In genomic region chr2:77333394-77334079, GRCm38 (mm10) we compare ENCODE assay signal across 23 mouse cellular contexts. TPM values are rescaled to one million over a fixed set of nuclear protein-coding genes. Genes with fewer than 3 reads are reported as not detected.
DNase-seq lines count a peak whose midpoint lies in the region; ATAC-seq and TF ChIP-seq lines count a peak whose summit lies in the region.
"Had no signal": no experiment of that assay in that cellular context is flagged by ENCODE, and none has a peak within 500 bp of the region (broad histone marks: within the 10 kb centered on the region; RNA-seq: fewer than 3 reads in every experiment).

No protein-coding gene starts in this region.

- no peak for TF ChIP-seq CTCF in hindbrain, postnatal 0 days (IDR thresholded peaks at IDR 0.05; ENCODE audit: low read depth)

- H3K4me2 ChIP-seq in forebrain, embryonic 14.5 days (ENCODE audit: low read length), result no peak overlapping the region
- no peak overlapping the region for H3K4me2 ChIP-seq in hindbrain, postnatal 0 days (ENCODE audit: low read depth, low read length)
- no peak overlapping the region for H3K4me2 ChIP-seq in hindbrain, embryonic 12.5 days (replicated peaks)
- no peak overlapping the region for H3K4me2 ChIP-seq in midbrain, embryonic 15.5 days
- H3K4me2 ChIP-seq: embryonic facial prominence, embryonic 12.5 days; heart, embryonic 11.5 days; intestine, embryonic 15.5 days; neural tube, embryonic 13.5 days had no signal

- no peaks in the 10 kb centered on the region for H3K4me1 ChIP-seq in forebrain, embryonic 14.5 days (ENCODE audit: control insufficient read depth, insufficient read depth, low read length)
- no peaks in the 10 kb centered on the region for H3K4me1 ChIP-seq in forebrain, embryonic 10.5 days
- H3K4me1 ChIP-seq in hindbrain, postnatal 0 days (ENCODE audit: insufficient read depth, low read length), result no peaks in the 10 kb centered on the region
- H3K4me1 ChIP-seq in hindbrain, embryonic 12.5 days, result no peaks in the 10 kb centered on the region; the same call in 1 of the 2 replicates
- H3K4me1 ChIP-seq in midbrain, embryonic 15.5 days, result 0 out of 2 replicates have a peak, but pooled peaks cover 4% of the 10 kb centered on the region
- H3K4me1 ChIP-seq: embryonic facial prominence, embryonic 12.5 days; intestine, embryonic 15.5 days; neural tube, embryonic 13.5 days had no signal

- no peaks in the 10 kb centered on the region for H3K27me3 ChIP-seq in forebrain, embryonic 14.5 days (replicated peaks; ENCODE audit: control insufficient read depth, insufficient read depth, low read length)
- no peaks in the 10 kb centered on the region for H3K27me3 ChIP-seq in forebrain, embryonic 10.5 days (ENCODE audit: poor library complexity, severe bottlenecking)
- no peaks in the 10 kb centered on the region for H3K27me3 ChIP-seq in hindbrain, postnatal 0 days (ENCODE audit: insufficient read depth, low read length)
- no peaks in the 10 kb centered on the region for H3K27me3 ChIP-seq in hindbrain, embryonic 12.5 days
- no peaks in the 10 kb centered on the region for H3K27me3 ChIP-seq in midbrain, embryonic 15.5 days (replicated peaks)
- H3K27me3 ChIP-seq: embryonic facial prominence, embryonic 12.5 days; intestine, embryonic 15.5 days; neural tube, embryonic 13.5 days had no signal

- no peaks in the 10 kb centered on the region for H3K36me3 ChIP-seq in forebrain, embryonic 14.5 days (ENCODE audit: control insufficient read depth, insufficient read depth, low read length)
- H3K36me3 ChIP-seq in forebrain, embryonic 10.5 days (replicated peaks), result no peaks in the 10 kb centered on the region
- H3K36me3 ChIP-seq in hindbrain, postnatal 0 days (ENCODE audit: insufficient read depth, low read length), result no peaks in the 10 kb centered on the region
- H3K36me3 ChIP-seq in hindbrain, embryonic 12.5 days, result no peaks in the 10 kb centered on the region
- no peaks in the 10 kb centered on the region for H3K36me3 ChIP-seq in midbrain, embryonic 15.5 days (replicated peaks)
- H3K36me3 ChIP-seq: embryonic facial prominence, embryonic 12.5 days; intestine, embryonic 15.5 days; neural tube, embryonic 13.5 days had no signal

- WGBS in forebrain, embryonic 14.5 days, result 65% methylated on average over 8 of the region's 8 CpGs
- 79% methylated on average over 8 of the region's 8 CpGs for WGBS in forebrain, embryonic 10.5 days
- WGBS in hindbrain, postnatal 0 days, result 25% methylated on average over 8 of the region's 8 CpGs
- WGBS in hindbrain, embryonic 12.5 days, result 47% methylated on average over 8 of the region's 8 CpGs
- WGBS in midbrain, embryonic 15.5 days, result 36% methylated on average over 8 of the region's 8 CpGs

- no peaks in the 10 kb centered on the region for H3K9me3 ChIP-seq in forebrain, embryonic 14.5 days (replicated peaks; ENCODE audit: control insufficient read depth, low read length)
- no peaks in the 10 kb centered on the region for H3K9me3 ChIP-seq in forebrain, embryonic 10.5 days
- H3K9me3 ChIP-seq in hindbrain, postnatal 0 days (ENCODE audit: low read length), result 0 out of 2 replicates have a peak, but pooled peaks cover 4% of the 10 kb centered on the region
- H3K9me3 ChIP-seq in hindbrain, embryonic 12.5 days (replicated peaks), result no peaks in the 10 kb centered on the region
- no peaks in the 10 kb centered on the region for H3K9me3 ChIP-seq in midbrain, embryonic 15.5 days
- H3K9me3 ChIP-seq: embryonic facial prominence, embryonic 12.5 days; intestine, embryonic 15.5 days; neural tube, embryonic 13.5 days had no signal

- no peak overlapping the region for H3K27ac ChIP-seq in forebrain, embryonic 14.5 days (ENCODE audit: low read depth, low read length)
- H3K27ac ChIP-seq in forebrain, embryonic 10.5 days, result no peak overlapping the region
- no peak overlapping the region for H3K27ac ChIP-seq in hindbrain, postnatal 0 days
- no peak overlapping the region for H3K27ac ChIP-seq in hindbrain, embryonic 12.5 days
- H3K27ac ChIP-seq in midbrain, embryonic 15.5 days, result peak overlapping the region; percentile 34; the same call in 1 of the 2 replicates
- H3K27ac ChIP-seq: embryonic facial prominence, embryonic 12.5 days; intestine, embryonic 15.5 days; macrophage; neural tube, embryonic 13.5 days had no signal

- H3K4me3 ChIP-seq in forebrain, embryonic 14.5 days (ENCODE audit: low read depth, low read length), result no peak overlapping the region
- H3K4me3 ChIP-seq in forebrain, embryonic 10.5 days, result no peak overlapping the region
- H3K4me3 ChIP-seq in hindbrain, postnatal 0 days (ENCODE audit: low read length), result no peak overlapping the region
- H3K4me3 ChIP-seq in hindbrain, embryonic 12.5 days, result no peak overlapping the region
- H3K4me3 ChIP-seq in midbrain, embryonic 15.5 days, result no peak overlapping the region
- H3K4me3 ChIP-seq: embryonic facial prominence, embryonic 12.5 days; intestine, embryonic 15.5 days; myocyte; neural tube, embryonic 13.5 days had no signal

- no peak overlapping the region for H3K9ac ChIP-seq in forebrain, embryonic 14.5 days (ENCODE audit: low read length)
- H3K9ac ChIP-seq in hindbrain, postnatal 0 days (replicated peaks; ENCODE audit: low read length), result no peak overlapping the region
- H3K9ac ChIP-seq in hindbrain, embryonic 12.5 days, result no peak overlapping the region
- H3K9ac ChIP-seq in midbrain, embryonic 15.5 days, result no peak overlapping the region
- H3K9ac ChIP-seq: embryonic facial prominence, embryonic 12.5 days; intestine, embryonic 15.5 days; neural tube, embryonic 13.5 days had no signal

- no peak for ATAC-seq in forebrain, embryonic 14.5 days
- 0 out of 2 replicates have a peak, but pooled peaks have one; percentile 45 for ATAC-seq in hindbrain, postnatal 0 days
- ATAC-seq in hindbrain, embryonic 12.5 days (ENCODE audit: low FRiP score), result no peak
- ATAC-seq in midbrain, embryonic 15.5 days (replicated peaks), result peak; percentile 84
- ATAC-seq: intestine, embryonic 15.5 days had no signal

- peak; percentile 39 for DNase-seq in forebrain, embryonic 14.5 days (ENCODE audit: low spot score)
- no peak for DNase-seq in forebrain, embryonic 10.5 days (ENCODE audit: extremely low spot score, low spot score)
- peak; percentile 38 for DNase-seq in hindbrain, postnatal 0 days (ENCODE audit: low spot score)
- no peak for DNase-seq in left cerebral cortex, adult 11 months (ENCODE audit: low spot score)
- no peak for DNase-seq in kidney, adult 8-10 months
- DNase-seq: adrenal gland, adult 2 months; cerebellum, adult 2 months; cerebellum, postnatal 25 days; gastrocnemius, postnatal 14 days; heart, adult 11 months; kidney, adult 9 months; kidney, postnatal 14 days; right cerebral cortex, adult 18-20 months; thymus, adult 18-20 months; thymus, postnatal 4 days had no signal

RNA-seq across cellular contexts. Expression of gene Sestd1, which starts 53.1 kb away (rescaled TPM):
- polyA plus RNA-seq in forebrain, embryonic 14.5 days (2014; fragmentation: Nextera tagmentation; extraction: Ambion mirVana), result 32.3 and 43.1 TPM in 2 replicates
- polyA plus RNA-seq in forebrain, embryonic 10.5 days (2016; fragmentation: Nextera tagmentation; extraction: Ambion mirVana), result 15.2 and 16.6 TPM in 2 replicates
- total RNA-seq in hindbrain, postnatal 0 days (2014; rRNA removed), result 40.8 and 41.3 TPM in 2 replicates
- polyA plus RNA-seq in hindbrain, postnatal 0 days (2015; fragmentation: Nextera tagmentation; extraction: Ambion mirVana), result 21.0 and 22.8 TPM in 2 replicates
- polyA plus RNA-seq in hindbrain, embryonic 12.5 days (2016; fragmentation: Nextera tagmentation; extraction: Ambion mirVana), result 33.8 and 34.4 TPM in 2 replicates
- polyA plus RNA-seq in midbrain, embryonic 15.5 days (2015; fragmentation: Nextera tagmentation; extraction: Ambion mirVana), result 36.3 and 38.1 TPM in 2 replicates

Comparison
In these comparisons a context has a peak if more than half of its experiments do, and no peak if none do; other contexts are left out.
1. ATAC-seq: peak in hindbrain, postnatal 0 days (single experiment) and midbrain, embryonic 15.5 days (single experiment); none in forebrain, embryonic 14.5 days (single experiment) and hindbrain, embryonic 12.5 days (single experiment).
2. DNase-seq: peak in forebrain, embryonic 14.5 days (single experiment) and hindbrain, postnatal 0 days (single experiment); none in forebrain, embryonic 10.5 days (single experiment), left cerebral cortex, adult 11 months (single experiment) and kidney, adult 8-10 months (0 of 2).